Mouse (Mus musculus) heart, embryonic 11.5 days (tissue): ENCODE data around the gene AC170998.1. TPM values are rescaled to one million over a fixed set of nuclear protein-coding genes. Genes with fewer than 3 reads are reported as not detected.

Experiments used
- ATAC-seq: fragments of 200-750 bp; cut with Nextera tagmentation; replicated peaks from 2 replicates; pipeline ENCODE4 v1.8.0; 2017; ENCODE audit warnings: moderate library complexity; ENCODE audit not compliant: insufficient number of reproducible peaks, low FRiP score, low TSS enrichment
- H3K27ac ChIP-seq: fragments of 300-500 bp; sonication (generic); 2 replicates; pipeline ENCODE4 v1.5.1; 2014; ENCODE audit warnings: mild to moderate bottlenecking, low read depth, low read length
- H3K27me3 ChIP-seq: fragments of 300-500 bp; sonication (generic); 2 replicates; pipeline ENCODE4 v1.6.1; 2014; ENCODE audit warnings: mild to moderate bottlenecking, low read length, mixed read lengths; ENCODE audit not compliant: control insufficient read depth, insufficient read depth
- H3K36me3 ChIP-seq: fragments of 300-500 bp; sonication (generic); 2 replicates; pipeline ENCODE4 v1.6.1; 2014; ENCODE audit warnings: mild to moderate bottlenecking, low read length, moderate library complexity, mixed read lengths; ENCODE audit not compliant: control insufficient read depth, insufficient read depth
- H3K4me1 ChIP-seq: fragments of 300-500 bp; sonication (generic); 2 replicates; pipeline ENCODE4 v1.6.1; 2014; ENCODE audit warnings: low read length; ENCODE audit not compliant: control insufficient read depth, insufficient read depth
- H3K4me2 ChIP-seq: fragments of 300-500 bp; sonication (generic); 2 replicates; pipeline ENCODE4 v1.6.1; 2014; ENCODE audit warnings: mild to moderate bottlenecking, moderate library complexity
- H3K4me3 ChIP-seq: fragments of 300-500 bp; sonication (generic); 2 replicates; pipeline ENCODE4 v1.5.1; 2014; ENCODE audit warnings: low read depth, low read length
- H3K9ac ChIP-seq: fragments of 300-500 bp; sonication (generic); 2 replicates; pipeline ENCODE4 v1.6.1; 2014; ENCODE audit warnings: mild to moderate bottlenecking, low read depth, low read length, moderate library complexity
- H3K9me3 ChIP-seq: fragments of 300-500 bp; sonication (generic); replicated peaks from 2 replicates; pipeline ENCODE4 v1.6.1; 2016; ENCODE audit warnings: low read length; ENCODE audit not compliant: control insufficient read depth
- WGBS: fragments of 180-500 bp; shearing (Covaris S2); extraction: QIAGEN DNeasy Blood & Tissue Kit; methylation state at CpG from one replicate; pipeline ENCODE4 v1.1.7; 2014; ENCODE audit not compliant: insufficient replicate concordance; 5-methylcytosine and 5-hydroxymethylcytosine counted together
- polyA plus RNA-seq: library from polyadenylated mRNA; unstranded; fragments of >200 nt; fragmentation: Nextera tagmentation; extraction: Ambion mirVana; gene quantifications from 2 replicates; pipeline ENCODE4 v1.2.1, GENCODE M21; 2014

The AC170998.1 gene
- polyA plus RNA-seq, 1 experiment from 2014 or later: 2.3 TPM

DNA sequence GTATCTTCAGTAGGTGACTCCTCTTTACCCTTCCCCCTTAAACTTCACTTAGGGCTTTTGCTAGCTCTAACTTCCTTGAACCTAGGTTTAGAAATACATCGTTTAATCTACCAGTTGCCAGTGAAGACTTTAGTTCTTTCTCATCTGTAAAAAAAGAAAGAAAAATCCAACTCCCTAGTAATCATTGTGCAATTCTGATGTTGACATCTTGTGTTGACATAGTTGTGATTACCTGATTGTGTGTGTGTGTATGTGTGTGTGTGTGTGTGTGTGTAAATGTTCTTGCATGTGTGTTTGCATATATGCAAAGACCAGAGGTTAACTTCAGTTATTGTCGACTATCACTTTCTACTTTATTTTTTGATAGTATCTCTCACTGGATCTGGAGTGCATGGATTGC is 27.2 kb upstream of the AC170998.1 start:
- no peak overlapping the region for H3K9ac ChIP-seq
- no peaks in the 10 kb centered on the region for H3K9me3 ChIP-seq
- H3K27ac ChIP-seq: no peak overlapping the region
- H3K27me3 ChIP-seq: no peaks in the 10 kb centered on the region
- H3K4me3 ChIP-seq: no peak overlapping the region
- H3K4me2 ChIP-seq: no peak overlapping the region
- no peak for ATAC-seq
- 80% methylated on average over 2 of the region's 2 CpGs for WGBS
- H3K4me1 ChIP-seq: peaks cover 31% of the 10 kb centered on the region
- peaks cover 5% of the 10 kb centered on the region; the same call in 1 of the 2 replicates for H3K36me3 ChIP-seq

DNA sequence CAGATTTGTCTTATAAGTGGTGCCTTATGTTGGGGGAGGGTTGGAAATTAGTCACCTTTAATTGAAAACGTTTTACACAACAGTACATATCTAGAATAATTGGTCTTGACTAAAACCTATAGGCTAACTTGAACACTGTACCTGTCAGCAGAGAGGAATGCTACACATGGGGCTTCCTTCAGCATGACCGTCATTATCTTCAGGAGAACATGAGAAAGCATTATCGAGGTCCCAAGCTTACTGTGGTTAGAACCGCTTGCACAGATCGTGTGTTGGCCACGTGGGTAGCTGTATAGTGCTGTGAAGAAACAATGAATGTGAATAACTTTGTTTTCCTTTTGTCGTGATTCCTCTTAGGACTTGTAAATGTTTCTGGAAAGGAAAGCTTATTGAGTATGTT is 26.1 kb upstream of the AC170998.1 start:
- 84% methylated on average over 7 of the region's 7 CpGs for WGBS
- Histone ChIP-seq H3K27me3 (no peaks in the 10 kb centered on the region), H3K4me2 (no peak overlapping the region), H3K9me3 (no peaks in the 10 kb centered on the region), H3K36me3 (peaks cover 5% of the 10 kb centered on the region; the same call in 1 of the 2 replicates), H3K27ac (no peak overlapping the region), H3K4me3 (no peak overlapping the region), H3K9ac (no peak overlapping the region), H3K4me1 (peaks cover 29% of the 10 kb centered on the region)
- no peak for ATAC-seq

DNA sequence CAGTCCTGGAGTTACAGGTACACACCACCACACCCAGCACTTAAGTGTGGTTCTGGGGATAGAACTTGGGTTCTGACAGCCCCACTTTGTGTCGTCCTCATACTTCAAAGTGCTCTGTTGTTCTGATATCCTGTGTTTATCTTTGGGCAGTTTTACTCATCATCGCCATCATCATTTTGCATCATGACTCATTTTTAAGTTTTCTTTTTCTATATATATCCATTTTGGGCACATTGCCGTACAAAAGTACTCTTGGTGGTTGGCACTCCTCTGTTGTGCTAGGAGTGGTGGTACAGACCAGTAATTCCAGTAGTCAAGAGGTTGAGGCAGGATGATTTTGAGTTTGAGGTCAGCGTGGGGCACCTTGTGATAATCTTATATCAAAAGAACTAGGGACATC is 24.7 kb upstream of the AC170998.1 start:
- H3K4me1 ChIP-seq: peaks cover 26% of the 10 kb centered on the region
- WGBS: 89% methylated on average over 4 of the region's 4 CpGs
- H3K27ac ChIP-seq: no peak overlapping the region
- H3K4me3 ChIP-seq: no peak overlapping the region
- H3K4me2 ChIP-seq: no peak overlapping the region
- no peaks in the 10 kb centered on the region for H3K27me3 ChIP-seq
- no peak for ATAC-seq
- peaks cover 5% of the 10 kb centered on the region; the same call in 1 of the 2 replicates for H3K36me3 ChIP-seq
- no peaks in the 10 kb centered on the region for H3K9me3 ChIP-seq
- no peak overlapping the region for H3K9ac ChIP-seq

DNA sequence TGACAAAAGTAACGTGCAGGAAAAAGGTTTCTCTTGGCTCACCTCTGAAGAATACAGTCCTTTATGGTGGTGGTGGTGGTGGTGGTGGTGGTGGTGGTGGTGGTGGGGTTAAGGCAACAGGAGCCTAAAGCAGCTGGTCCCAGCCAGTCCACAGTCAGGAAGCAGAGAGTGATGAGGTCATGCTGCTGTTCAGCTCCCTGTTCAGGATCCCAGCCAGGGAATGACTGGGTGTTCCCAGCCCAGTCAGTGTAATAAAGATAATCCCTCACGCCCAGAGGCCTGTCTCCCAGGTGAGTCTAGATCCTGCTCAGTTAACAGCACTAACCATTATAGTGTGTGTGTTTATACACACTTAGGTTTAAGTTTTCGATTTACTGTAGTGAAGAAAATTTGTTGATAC is 24.1 kb upstream of the AC170998.1 start:
- Histone ChIP-seq H3K9ac (no peak overlapping the region), H3K27me3 (no peaks in the 10 kb centered on the region), H3K27ac (no peak overlapping the region), H3K4me1 (peaks cover 23% of the 10 kb centered on the region), H3K4me3 (no peak overlapping the region), H3K36me3 (peaks cover 5% of the 10 kb centered on the region; the same call in 1 of the 2 replicates), H3K4me2 (no peak overlapping the region), H3K9me3 (no peaks in the 10 kb centered on the region)
- ATAC-seq: no peak
- WGBS: 86% methylated on average over 3 of the region's 3 CpGs

DNA sequence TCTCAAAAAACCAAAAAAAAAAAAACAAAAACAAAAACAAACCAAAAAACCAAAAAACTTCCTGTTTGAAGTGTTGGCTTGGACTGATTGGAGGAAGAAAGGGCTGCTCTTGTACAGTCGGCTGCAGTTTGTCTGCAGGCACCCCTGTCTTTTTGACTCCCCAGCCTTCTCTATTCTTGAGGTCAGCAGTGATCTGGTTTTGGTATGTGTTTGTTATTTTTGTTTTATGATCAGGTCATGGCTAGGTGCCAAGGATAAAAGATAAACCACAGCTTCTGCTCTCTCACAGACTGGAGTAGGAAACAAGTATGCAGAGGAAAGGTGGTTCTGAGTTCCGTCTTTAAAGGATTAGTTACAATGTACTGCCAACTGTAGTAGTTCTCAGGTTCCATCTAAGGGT is 23.2 kb upstream of the AC170998.1 start:
- Histone ChIP-seq H3K27me3 (no peaks in the 10 kb centered on the region), H3K27ac (peak overlapping the region; percentile 62; the same call in 1 of the 2 replicates), H3K9me3 (no peaks in the 10 kb centered on the region), H3K4me1 (peaks cover 15% of the 10 kb centered on the region), H3K4me2 (no peak overlapping the region), H3K9ac (no peak overlapping the region), H3K36me3 (peaks cover 5% of the 10 kb centered on the region; the same call in 1 of the 2 replicates), H3K4me3 (no peak overlapping the region)
- no peak for ATAC-seq
- 51% methylated on average over 2 of the region's 2 CpGs for WGBS

DNA sequence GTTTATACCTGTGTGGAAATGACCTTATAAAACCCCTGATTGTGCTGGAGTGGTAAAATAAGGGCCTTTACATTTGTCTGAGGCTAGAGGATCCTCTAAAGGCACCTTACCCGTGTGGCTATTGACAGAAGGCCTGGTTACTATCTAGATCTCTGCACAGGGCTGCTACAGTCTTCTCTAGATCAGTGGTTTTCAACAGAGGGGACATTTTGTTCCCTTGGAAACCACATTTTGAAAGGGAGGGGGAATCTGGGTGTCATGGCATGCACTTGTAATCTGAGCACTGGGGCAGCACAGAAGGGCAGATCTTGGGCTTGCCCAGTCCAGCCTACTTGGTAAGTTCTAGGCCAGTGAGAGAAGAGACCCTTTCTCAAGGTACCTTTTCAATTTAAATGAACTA is 19.2 kb upstream of the AC170998.1 start:
- Histone ChIP-seq H3K4me2 (no peak overlapping the region), H3K4me1 (peaks cover 14% of the 10 kb centered on the region), H3K27ac (no peak overlapping the region), H3K27me3 (no peaks in the 10 kb centered on the region), H3K4me3 (no peak overlapping the region), H3K36me3 (peaks cover 5% of the 10 kb centered on the region; the same call in 1 of the 2 replicates), H3K9me3 (no peaks in the 10 kb centered on the region), H3K9ac (no peak overlapping the region)
- 24% methylated on average over 1 of the region's 1 CpGs for WGBS
- no peak for ATAC-seq

DNA sequence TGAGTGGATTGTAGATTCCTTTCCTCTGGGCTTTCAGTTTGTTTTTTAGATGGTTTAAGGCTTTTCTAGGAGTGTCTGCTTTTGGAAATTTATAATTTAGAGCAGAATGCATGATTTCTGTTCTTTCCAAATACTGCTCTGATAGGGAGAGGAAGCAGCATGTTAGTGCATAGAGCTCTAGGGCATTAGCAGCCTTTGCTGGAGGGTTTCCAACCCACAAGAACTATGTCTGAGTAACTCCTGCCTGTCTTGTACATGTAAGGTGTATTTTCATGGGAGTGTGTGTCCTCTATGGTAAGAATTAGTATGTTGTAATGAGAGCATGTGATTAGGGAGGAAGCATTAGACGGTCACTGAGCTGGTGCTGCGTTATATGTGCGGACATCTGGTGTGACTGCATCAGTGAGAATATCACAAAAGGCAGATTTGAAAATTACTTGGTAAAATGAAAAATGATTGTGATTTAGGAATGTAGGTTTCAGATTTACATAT is 18.7 kb upstream of the AC170998.1 start:
- no peak overlapping the region for H3K4me3 ChIP-seq
- H3K36me3 ChIP-seq: peaks cover 3% of the 10 kb centered on the region; the same call in 1 of the 2 replicates
- no peak overlapping the region for H3K27ac ChIP-seq
- no peak overlapping the region for H3K4me2 ChIP-seq
- peaks cover 19% of the 10 kb centered on the region for H3K4me1 ChIP-seq
- no peak overlapping the region for H3K9ac ChIP-seq
- 94% methylated on average over 3 of the region's 3 CpGs for WGBS
- ATAC-seq: no peak
- H3K27me3 ChIP-seq: no peaks in the 10 kb centered on the region
- H3K9me3 ChIP-seq: no peaks in the 10 kb centered on the region

DNA sequence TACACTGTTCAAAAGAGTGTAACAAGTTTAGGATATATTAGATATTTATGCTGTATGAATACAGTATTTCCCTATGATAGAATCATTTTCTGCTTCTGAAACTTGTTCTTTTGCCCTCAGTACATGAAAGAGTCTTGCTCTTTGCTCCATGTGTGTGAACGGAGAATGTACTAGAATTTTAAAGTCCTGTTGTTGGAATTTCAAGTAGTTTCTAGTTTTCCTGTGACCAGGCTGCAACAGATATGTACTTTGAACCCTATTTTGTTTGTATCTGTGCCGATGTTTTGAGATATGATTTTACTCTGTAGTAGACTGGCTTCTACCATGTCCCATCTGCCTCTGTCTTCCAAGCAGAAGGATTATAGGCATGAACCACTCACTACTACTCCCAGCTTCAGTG is 18.1 kb upstream of the AC170998.1 start:
- Histone ChIP-seq H3K4me3 (no peak overlapping the region), H3K27me3 (no peaks in the 10 kb centered on the region), H3K4me1 (peaks cover 25% of the 10 kb centered on the region), H3K36me3 (no peaks in the 10 kb centered on the region; the same call in 1 of the 2 replicates), H3K27ac (no peak overlapping the region), H3K9me3 (no peaks in the 10 kb centered on the region), H3K9ac (no peak overlapping the region), H3K4me2 (no peak overlapping the region)
- WGBS: 85% methylated on average over 2 of the region's 2 CpGs
- no peak for ATAC-seq

DNA sequence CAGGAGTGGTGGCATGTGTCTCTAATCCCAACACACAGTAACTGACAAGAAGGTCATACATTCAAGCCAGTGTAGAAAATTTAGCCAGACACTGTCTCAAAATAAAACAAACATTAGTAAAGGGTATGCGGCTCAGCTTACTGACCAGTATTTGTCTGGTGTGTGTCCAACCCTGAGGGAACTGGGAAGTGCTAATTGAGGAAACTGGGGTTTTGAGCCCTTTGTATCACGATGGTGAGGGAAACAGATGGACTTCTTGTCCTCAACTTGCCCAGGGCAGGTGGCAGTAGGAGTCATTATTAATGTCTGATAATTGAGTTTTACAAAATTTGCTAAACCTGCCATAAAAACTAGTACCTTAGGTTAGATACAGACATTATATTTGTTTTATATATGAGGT is 16.9 kb upstream of the AC170998.1 start:
- WGBS: 56% methylated on average over 2 of the region's 2 CpGs
- ATAC-seq: no peak
- Histone ChIP-seq H3K9me3 (no peaks in the 10 kb centered on the region), H3K27me3 (no peaks in the 10 kb centered on the region), H3K4me2 (no peak overlapping the region), H3K4me1 (peaks cover 29% of the 10 kb centered on the region), H3K4me3 (no peak overlapping the region), H3K9ac (no peak overlapping the region), H3K36me3 (peaks cover 4% of the 10 kb centered on the region), H3K27ac (no peak overlapping the region)
